17 mouse cellular contexts compared by ENCODE assay signal in genomic region chr6:127555553-127555952, GRCm38 (mm10). TPM values are rescaled to one million over a fixed set of nuclear protein-coding genes. Genes with fewer than 3 reads are reported as not detected.
A peak's percentile ranks its signal among the peaks of the same experiment; 100 is the strongest.
DNase-seq lines count a peak whose midpoint lies in the region; ATAC-seq and TF ChIP-seq lines count a peak whose summit lies in the region.
"Had no signal": no experiment of that assay in that cellular context is flagged by ENCODE, and none has a peak within 500 bp of the region (broad histone marks: within the 10 kb centered on the region; RNA-seq: fewer than 3 reads in every experiment).

No protein-coding gene starts in this region.

- WGBS in lung, adult 2 months = 45% methylated on average over 6 of the region's 6 CpGs

- 0 out of 2 replicates have a peak, but pooled peaks cover 4% of the 10 kb centered on the region for H3K4me1 ChIP-seq in lung, adult 2 months (ENCODE audit: control insufficient read depth, insufficient read depth, low read length)
- H3K4me1 ChIP-seq: hindbrain, embryonic 13.5 days had no signal

- H3K4me3 ChIP-seq in lung, adult 2 months (replicated peaks; ENCODE audit: extremely low read depth, low read depth, low read length) = no peak overlapping the region
- H3K4me3 ChIP-seq: hindbrain, embryonic 13.5 days; limb, embryonic 13.5 days had no signal

- no peak for TF ChIP-seq POLR2A in lung, adult 2 months (IDR thresholded peaks at IDR 0.05; ENCODE audit: borderline replicate concordance, extremely low read depth, low read depth, low read length)

- DNase-seq in heart, adult 9 months (ENCODE audit: low spot score in 2 of 2) = peak; percentile 68 to 80
- DNase-seq in heart, postnatal 14 days = no peak
- peak; percentile 29 for DNase-seq in adipocyte (ENCODE audit: low spot score)
- DNase-seq in lung, adult 2 months = peak; percentile 41
- peak; percentile 88 for DNase-seq in lung, postnatal 25 days (ENCODE audit: low spot score)
- no peak for DNase-seq in urinary bladder, adult 18-20 months (ENCODE audit: low spot score in 2 of 2)
- no peak for DNase-seq in embryo, embryonic 9.5 days (ENCODE audit: extremely low spot score)
- DNase-seq: adrenal gland, adult 8-10 months; B cell, adult 2 months; cerebellum, adult 9-10 months; forebrain, postnatal 0 days; kidney, adult 8-10 months; thymus, postnatal 36 days had no signal

- TF ChIP-seq CTCF in lung, adult 2 months (IDR thresholded peaks at IDR 0.05; ENCODE audit: insufficient read depth, low read length) = no peak

- intact Hi-C loops in heart, postnatal 14 days (cut with DNase I) = no loop called here

- ATAC-seq in monocyte, adult 5-6 weeks (replicated peaks; ENCODE audit: insufficient number of reproducible peaks, low FRiP score, low TSS enrichment, poor library complexity, severe bottlenecking) = no peak
- ATAC-seq: forebrain, postnatal 0 days; inflammation-experienced regulatory T-cells, adult 6 months had no signal

RNA-seq across cellular contexts. Expression of gene Cracr2a, which starts 5.6 kb away (rescaled TPM):
- 1 to 10 TPM; 1.4 to 2.6 TPM for total RNA-seq in heart, postnatal 14 days (2021)
- polyA plus RNA-seq in lung, adult 2 months (2012; rRNA removed) = 10.2 and 12.7 TPM in 2 replicates
- 12.1 to 38.8 TPM (median 14.6 TPM) in 3 replicates for total RNA-seq in monocyte, adult 5-6 weeks (2017)

Comparison
In these comparisons a context has a peak if more than half of its experiments do, and no peak if none do; other contexts are left out.
1. DNase-seq: peak in heart, adult 9 months (2 of 2), adipocyte (single experiment), lung, adult 2 months (single experiment) and lung, postnatal 25 days (single experiment); none in heart, postnatal 14 days (0 of 2), urinary bladder, adult 18-20 months (0 of 2) and embryo, embryonic 9.5 days (single experiment).